10 mouse cellular contexts compared by ENCODE assay signal in genomic region chr7:44495086-44495485, GRCm38 (mm10). TPM values are rescaled to one million over a fixed set of nuclear protein-coding genes. Genes with fewer than 3 reads are reported as not detected.
DNase-seq lines count a peak whose midpoint lies in the region; ATAC-seq and TF ChIP-seq lines count a peak whose summit lies in the region.
"Had no signal": no experiment of that assay in that cellular context is flagged by ENCODE, and none has a peak within 500 bp of the region (broad histone marks: within the 10 kb centered on the region; RNA-seq: fewer than 3 reads in every experiment).

No protein-coding gene starts in this region.

- TF ChIP-seq EP300 in CH12.LX (IDR thresholded peaks at IDR 0.05; ENCODE audit: low read length): no peak

- TF ChIP-seq CTCF in CH12.LX (conservative IDR thresholded peaks at IDR 0.05 in 1 of 2, IDR thresholded peaks at IDR 0.05 in 1 of 2; ENCODE audit: low read depth in 2 of 2, low read length in 2 of 2): no peak
- no peak for TF ChIP-seq CTCF in thymus, adult 2 months (IDR thresholded peaks at IDR 0.05; ENCODE audit: borderline replicate concordance, control insufficient read depth, extremely low read depth, insufficient read depth, low read length, poor library complexity)

- no peaks in the 10 kb centered on the region for H3K9me3 ChIP-seq in heart, embryonic 12.5 days (replicated peaks)
- H3K9me3 ChIP-seq in CH12.LX (replicated peaks; ENCODE audit: low read length): no peaks in the 10 kb centered on the region
- H3K9me3 ChIP-seq in forebrain, embryonic 12.5 days: no peaks in the 10 kb centered on the region
- H3K9me3 ChIP-seq in liver, embryonic 15.5 days (replicated peaks): no peaks in the 10 kb centered on the region

- peaks cover 8% of the 10 kb centered on the region; the same call in 1 of the 2 replicates for H3K79me2 ChIP-seq in CH12.LX (replicated peaks; ENCODE audit: control insufficient read depth, extremely low read depth, insufficient read depth, poor library complexity, severe bottlenecking)

- no peak for TF ChIP-seq POLR2A in CH12.LX (IDR thresholded peaks at IDR 0.05; ENCODE audit: low read depth, low read length)
- no peak for TF ChIP-seq POLR2A in thymus, adult 2 months (IDR thresholded peaks at IDR 0.05; ENCODE audit: control insufficient read depth, extremely low read depth, insufficient read depth, low read length, poor library complexity)

- H3K4me3 ChIP-seq in heart, embryonic 12.5 days: peak overlapping the region; percentile 72
- no peak overlapping the region for H3K4me3 ChIP-seq in CH12.LX (replicated peaks in 1 of 3; ENCODE audit: low read depth in 2 of 3, low read length in 2 of 3, poor library complexity in 1 of 3)
- H3K4me3 ChIP-seq in forebrain, embryonic 12.5 days (replicated peaks): peak overlapping the region; percentile 74
- H3K4me3 ChIP-seq in liver, embryonic 15.5 days (replicated peaks): peak overlapping the region; percentile 84
- no peak overlapping the region for H3K4me3 ChIP-seq in thymus, adult 2 months (ENCODE audit: control insufficient read depth, insufficient read depth, low read length)

- no peak for ATAC-seq in heart, embryonic 12.5 days (ENCODE audit: insufficient number of reproducible peaks, low FRiP score)
- no peak for ATAC-seq in forebrain, embryonic 12.5 days (ENCODE audit: low FRiP score)
- no peak for ATAC-seq in liver, embryonic 15.5 days (ENCODE audit: insufficient read depth)
- ATAC-seq: Patski had no signal

- H3K4me2 ChIP-seq in heart, embryonic 12.5 days: peak overlapping the region; percentile 75
- peak overlapping the region; percentile 77 for H3K4me2 ChIP-seq in CH12.LX (ENCODE audit: insufficient read depth, low read depth, poor library complexity, severe bottlenecking)
- peak overlapping the region; percentile 87 for H3K4me2 ChIP-seq in forebrain, embryonic 12.5 days
- peak overlapping the region; percentile 95 for H3K4me2 ChIP-seq in liver, embryonic 15.5 days

- no peak for DNase-seq in heart, adult 9 months (ENCODE audit: low spot score in 2 of 2)
- DNase-seq in CH12.LX (ENCODE audit: extremely low read depth): no peak
- DNase-seq in spleen, postnatal 14 days (ENCODE audit: low spot score in 2 of 2): no peak
- DNase-seq in thymus, adult 2 months: no peak
- DNase-seq in ovary, postnatal 36 days (ENCODE audit: low spot score): no peak

- no peak overlapping the region for H3K27ac ChIP-seq in heart, embryonic 12.5 days (ENCODE audit: poor library complexity, severe bottlenecking)
- no peak overlapping the region for H3K27ac ChIP-seq in CH12.LX (ENCODE audit: insufficient read depth, low read depth)
- H3K27ac ChIP-seq in forebrain, embryonic 12.5 days: no peak overlapping the region
- H3K27ac ChIP-seq in liver, embryonic 15.5 days (replicated peaks): peak overlapping the region; percentile 98; the same call in 1 of the 2 replicates
- no peak overlapping the region for H3K27ac ChIP-seq in thymus, adult 2 months (ENCODE audit: control insufficient read depth, insufficient read depth, low read length)

- peaks cover 13% of the 10 kb centered on the region for H3K4me1 ChIP-seq in heart, embryonic 12.5 days (replicated peaks)
- peaks cover 4 to 21% of the 10 kb centered on the region in 2 experiments; a peak in 3 of 4 replicates for H3K4me1 ChIP-seq in CH12.LX (ENCODE audit: control insufficient read depth in 1 of 2, insufficient read depth in 2 of 2)
- H3K4me1 ChIP-seq in forebrain, embryonic 12.5 days: peaks cover 26% of the 10 kb centered on the region
- H3K4me1 ChIP-seq in liver, embryonic 15.5 days (replicated peaks): peaks cover 46% of the 10 kb centered on the region
- peaks cover 22% of the 10 kb centered on the region for H3K4me1 ChIP-seq in thymus, adult 2 months (replicated peaks; ENCODE audit: control insufficient read depth, insufficient read depth, low read length)

- WGBS in heart, embryonic 12.5 days: 84% methylated on average over 7 of the region's 7 CpGs
- WGBS in forebrain, embryonic 12.5 days: 87% methylated on average over 7 of the region's 7 CpGs
- WGBS in liver, embryonic 15.5 days (ENCODE audit: insufficient replicate concordance): 80% methylated on average over 7 of the region's 7 CpGs
- WGBS in thymus, adult 2 months: 93% methylated on average over 7 of the region's 7 CpGs

- H3K9ac ChIP-seq in heart, embryonic 12.5 days: peak overlapping the region; percentile 83; the same call in 1 of the 2 replicates
- peak overlapping the region; percentile 83; the same call in 1 of the 2 replicates for H3K9ac ChIP-seq in CH12.LX (ENCODE audit: insufficient read depth, low read depth)
- H3K9ac ChIP-seq in forebrain, embryonic 12.5 days: peak overlapping the region; percentile 81; the same call in 1 of the 2 replicates
- H3K9ac ChIP-seq in liver, embryonic 15.5 days: peak overlapping the region; percentile 89

- H3K36me3 ChIP-seq in heart, embryonic 12.5 days: peaks cover 42% of the 10 kb centered on the region
- H3K36me3 ChIP-seq in CH12.LX (replicated peaks in 1 of 2; ENCODE audit: control insufficient read depth in 1 of 2, insufficient read depth in 1 of 2, low read length in 1 of 2): peaks cover 28 to 49% of the 10 kb centered on the region in 2 experiments
- H3K36me3 ChIP-seq in forebrain, embryonic 12.5 days (replicated peaks): peaks cover 44% of the 10 kb centered on the region
- H3K36me3 ChIP-seq in liver, embryonic 15.5 days (replicated peaks): peaks cover 46% of the 10 kb centered on the region
- H3K36me3 ChIP-seq in thymus, adult 2 months (ENCODE audit: control insufficient read depth, insufficient read depth, low read length): no peaks in the 10 kb centered on the region

- dilution Hi-C loops in CH12.LX (cut with MboI; ENCODE audit: extremely low pct_ligation_motif_present, extremely low pct_unique_long_range_greater_than_20kb, low sequenced_read_pairs): no loop called here

- no peak for TF ChIP-seq RAD21 in CH12.LX (IDR thresholded peaks at IDR 0.05; ENCODE audit: low read depth, low read length)

- peaks cover 16% of the 10 kb centered on the region for H3K27me3 ChIP-seq in heart, embryonic 12.5 days (replicated peaks)
- no peaks in the 10 kb centered on the region for H3K27me3 ChIP-seq in CH12.LX (replicated peaks)
- H3K27me3 ChIP-seq in forebrain, embryonic 12.5 days: peaks cover 11% of the 10 kb centered on the region; the same call in 1 of the 2 replicates
- H3K27me3 ChIP-seq in liver, embryonic 15.5 days: peaks cover 12% of the 10 kb centered on the region
- H3K27me3 ChIP-seq in thymus, adult 2 months (ENCODE audit: control insufficient read depth, insufficient read depth, low read length): no peaks in the 10 kb centered on the region
- H3K27me3 ChIP-seq: Patski had no signal

- in situ Hi-C loops in CH12.LX (cut with MboI; ENCODE audit: low pct_ligation_motif_present, low pct_unique_long_range_greater_than_20kb, low sequenced_read_pairs): loop anchor here (10.0 kb wide), 1 partner anchor 230 kb away; the partner anchor contains the start of gene Gm15517

TF ChIP-seq in CH12.LX, 34 proteins besides CTCF, POLR2A, EP300 and RAD21:
- TF ChIP-seq MEF2A (IDR thresholded peaks at IDR 0.05; ENCODE audit: borderline replicate concordance, low read depth, low read length): no peak
TF ChIP-seq in CH12.LX: peak in this region for 0.

RNA-seq across cellular contexts. Expression of gene Emc10, which starts 1.2 kb away (rescaled TPM):
- polyA plus RNA-seq in heart, embryonic 12.5 days (2016; fragmentation: Nextera tagmentation; extraction: Ambion mirVana): 111 and 114 TPM in 2 replicates
- total RNA-seq in CH12.LX (2012; rRNA removed) (25.9 and 32.4 TPM in 2 replicates), CH12.LX (2014; rRNA removed) (14.1 and 14.4 TPM in 2 replicates)
- 42.7 and 49.1 TPM in 2 replicates for polyA plus RNA-seq in CH12.LX (2012; ENCODE audit: insufficient read length, low read depth)
- polyA plus RNA-seq in forebrain, embryonic 12.5 days (2016; fragmentation: Nextera tagmentation; extraction: Ambion mirVana): 121 and 125 TPM in 2 replicates
- 45.9 and 55.4 TPM in 2 replicates for polyA plus RNA-seq in liver, embryonic 15.5 days (2015; fragmentation: Nextera tagmentation; extraction: Ambion mirVana)
- 378 and 406 TPM in 2 replicates for polyA plus RNA-seq in thymus, adult 2 months (2012; rRNA removed)

RNA-seq across cellular contexts. Expression of gene Fam71e1, which starts 1.3 kb away (rescaled TPM):
- polyA plus RNA-seq in heart, embryonic 12.5 days (2016; fragmentation: Nextera tagmentation; extraction: Ambion mirVana): 10.1 and 12.7 TPM in 2 replicates
- total RNA-seq in CH12.LX (2012; rRNA removed) (1.2 and 1.3 TPM in 2 replicates), CH12.LX (2014; rRNA removed) (not detected in 2 replicates)
- 0.33 and 0.39 TPM in 2 replicates for polyA plus RNA-seq in CH12.LX (2012; ENCODE audit: insufficient read length, low read depth)
- 29.8 and 34.2 TPM in 2 replicates for polyA plus RNA-seq in forebrain, embryonic 12.5 days (2016; fragmentation: Nextera tagmentation; extraction: Ambion mirVana)
- 1.7 and 2.0 TPM in 2 replicates for polyA plus RNA-seq in liver, embryonic 15.5 days (2015; fragmentation: Nextera tagmentation; extraction: Ambion mirVana)
- polyA plus RNA-seq in thymus, adult 2 months (2012; rRNA removed): 7.8 and 9.4 TPM in 2 replicates

RNA-seq across cellular contexts. Expression of gene Josd2, which starts 27.3 kb away (rescaled TPM):
- polyA plus RNA-seq in heart, embryonic 12.5 days (2016; fragmentation: Nextera tagmentation; extraction: Ambion mirVana): 141 and 145 TPM in 2 replicates
- total RNA-seq in CH12.LX (2012; rRNA removed): 53.0 and 57.7 TPM in 2 replicates
- 23.4 and 33.9 TPM in 2 replicates for total RNA-seq in CH12.LX (2014; rRNA removed)
- 45.9 and 54.8 TPM in 2 replicates for polyA plus RNA-seq in CH12.LX (2012; ENCODE audit: insufficient read length, low read depth)
- 47.2 and 56.8 TPM in 2 replicates for polyA plus RNA-seq in forebrain, embryonic 12.5 days (2016; fragmentation: Nextera tagmentation; extraction: Ambion mirVana)
- 175 and 198 TPM in 2 replicates for polyA plus RNA-seq in liver, embryonic 15.5 days (2015; fragmentation: Nextera tagmentation; extraction: Ambion mirVana)
- 107 and 142 TPM in 2 replicates for polyA plus RNA-seq in thymus, adult 2 months (2012; rRNA removed)

RNA-seq across cellular contexts. Expression of gene Mybpc2, which starts 29.4 kb away (rescaled TPM):
- 0.94 and 1.2 TPM in 2 replicates for polyA plus RNA-seq in heart, embryonic 12.5 days (2016; fragmentation: Nextera tagmentation; extraction: Ambion mirVana)
- total RNA-seq in CH12.LX (2012; rRNA removed) (3.0 and 5.0 TPM in 2 replicates), CH12.LX (2014; rRNA removed) (2.0 TPM in 2 replicates)
- polyA plus RNA-seq in CH12.LX (2012; ENCODE audit: insufficient read length, low read depth): 8.3 and 8.6 TPM in 2 replicates
- polyA plus RNA-seq in forebrain, embryonic 12.5 days (2016; fragmentation: Nextera tagmentation; extraction: Ambion mirVana): 0.13 and 0.17 TPM in 2 replicates
- polyA plus RNA-seq in liver, embryonic 15.5 days (2015; fragmentation: Nextera tagmentation; extraction: Ambion mirVana): 0.08 and 0.10 TPM in 2 replicates
- 0.53 and 0.55 TPM in 2 replicates for polyA plus RNA-seq in thymus, adult 2 months (2012; rRNA removed)

RNA-seq across cellular contexts. Expression of gene Aspdh, which starts 29.9 kb away (rescaled TPM):
- 0.46 and 1.5 TPM in 2 replicates for polyA plus RNA-seq in heart, embryonic 12.5 days (2016; fragmentation: Nextera tagmentation; extraction: Ambion mirVana)
- total RNA-seq in CH12.LX (2012; rRNA removed): not detected in 2 replicates
- not detected in 2 replicates for total RNA-seq in CH12.LX (2014; rRNA removed)
- polyA plus RNA-seq in CH12.LX (2012; ENCODE audit: insufficient read length, low read depth): not detected in 2 replicates
- 4.8 TPM in 2 replicates for polyA plus RNA-seq in forebrain, embryonic 12.5 days (2016; fragmentation: Nextera tagmentation; extraction: Ambion mirVana)
- 14.3 and 17.3 TPM in 2 replicates for polyA plus RNA-seq in liver, embryonic 15.5 days (2015; fragmentation: Nextera tagmentation; extraction: Ambion mirVana)
- polyA plus RNA-seq in thymus, adult 2 months (2012; rRNA removed): 0.32 and 1.6 TPM in 2 replicates
- polyA plus RNA-seq: Patski; spleen, adult 2 months had no signal

Comparison
In these comparisons a context has a peak if more than half of its experiments do, and no peak if none do; other contexts are left out.
1. H3K4me3 ChIP-seq: peak in heart, embryonic 12.5 days (single experiment), forebrain, embryonic 12.5 days (single experiment) and liver, embryonic 15.5 days (single experiment); none in CH12.LX (0 of 3) and thymus, adult 2 months (single experiment).
2. Peak in every context shown above with its lines, with median percentiles within 50 percentile points of each other: H3K4me2 ChIP-seq and H3K9ac ChIP-seq.